Mouse (Mus musculus) retina, adult 2 months (tissue): ENCODE data around the gene Ctc1.

Experiments used
- DNase-seq: peaks from one replicate; pipeline ENCODE4 v3.0.0-alpha.2; 2012; ENCODE audit warnings: low read depth, low spot score

Gene Ctc1

DNA sequence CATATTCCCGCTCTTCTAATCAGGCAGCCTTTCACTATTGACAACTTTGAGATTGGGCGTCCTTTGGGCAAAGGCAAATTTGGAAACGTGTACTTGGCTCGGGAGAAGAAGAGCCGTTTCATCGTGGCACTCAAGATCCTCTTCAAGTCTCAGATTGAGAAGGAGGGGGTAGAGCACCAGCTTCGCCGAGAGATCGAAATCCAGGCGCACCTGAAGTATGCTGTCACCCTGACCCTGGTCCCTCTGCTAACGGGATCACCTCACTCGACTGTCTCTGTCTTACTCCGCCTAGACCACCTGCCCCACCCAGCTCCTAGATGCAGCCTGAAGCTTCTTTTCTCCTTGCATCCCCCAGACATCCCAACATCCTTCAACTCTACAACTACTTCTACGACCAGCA, 32.4 kb downstream of the Ctc1 start:
- DNase-seq: no peak

DNA sequence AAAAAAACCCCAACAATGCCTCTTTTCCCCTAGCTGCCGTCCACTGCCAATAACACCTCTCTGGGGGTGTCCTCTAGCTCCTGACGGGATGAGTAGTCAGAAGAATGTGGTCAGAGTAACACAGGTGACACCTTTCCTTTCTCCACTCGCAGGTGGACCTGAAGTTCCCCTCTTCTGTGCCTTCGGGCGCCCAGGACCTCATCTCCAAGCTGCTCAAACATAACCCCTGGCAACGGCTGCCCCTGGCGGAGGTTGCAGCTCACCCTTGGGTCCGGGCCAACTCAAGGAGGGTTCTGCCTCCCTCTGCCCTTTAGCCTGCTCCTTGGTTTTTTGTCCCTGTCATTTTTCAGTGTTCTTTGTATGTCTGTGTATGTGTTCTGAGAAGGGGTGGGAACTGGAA, 35.0 kb downstream of the Ctc1 start:
- DNase-seq: no peak

DNA sequence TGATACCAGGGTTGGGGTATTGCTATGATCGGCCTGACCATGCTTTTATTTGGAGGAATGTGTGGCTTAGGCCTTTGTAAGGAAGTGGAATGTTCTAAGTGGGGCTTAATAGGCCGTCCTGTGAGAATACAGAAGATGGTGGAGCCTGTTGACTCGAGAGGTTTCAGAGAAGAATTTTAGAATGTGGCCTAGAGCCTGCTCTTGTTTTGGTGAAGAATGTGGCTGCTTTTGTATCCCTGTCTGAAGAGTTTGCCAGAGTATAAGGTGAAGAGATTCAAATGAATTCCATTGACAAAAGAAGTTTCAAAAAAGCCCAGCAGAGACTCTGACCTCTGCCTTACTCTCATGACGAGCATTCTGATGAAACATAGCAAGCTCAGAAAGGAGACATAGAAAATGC, 36.1 kb downstream of the Ctc1 start:
- no peak for DNase-seq

DNA sequence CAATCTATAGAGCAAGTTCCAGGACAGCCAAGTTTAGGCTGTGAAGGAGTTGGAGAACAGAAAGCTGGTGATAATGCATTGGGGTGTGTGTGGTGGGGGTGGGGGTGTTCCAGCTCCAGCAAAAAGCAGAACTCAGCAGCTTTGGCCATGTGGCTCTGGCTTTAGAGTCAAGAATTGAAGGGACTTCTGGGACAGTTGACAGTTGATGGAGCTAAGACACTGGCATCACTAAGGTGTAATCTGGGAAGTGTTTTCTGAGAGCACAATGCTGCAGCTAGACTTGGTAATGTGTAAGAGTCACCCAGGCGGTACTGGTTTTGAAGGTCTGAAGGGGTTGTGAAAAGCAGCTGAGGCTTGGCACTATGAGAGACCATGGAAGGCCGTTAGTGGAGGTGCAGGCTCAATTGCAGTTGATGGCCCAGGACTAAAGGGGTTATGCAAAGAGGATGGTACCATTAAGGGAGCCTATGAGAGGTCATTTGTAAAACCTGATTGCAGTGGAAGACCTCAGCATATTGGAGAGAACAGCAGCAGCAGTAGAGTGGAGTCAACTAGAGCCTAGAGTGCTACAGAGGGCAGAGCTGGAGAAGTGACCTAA, 37.2 kb downstream of the Ctc1 start:
- DNase-seq: no peak

DNA sequence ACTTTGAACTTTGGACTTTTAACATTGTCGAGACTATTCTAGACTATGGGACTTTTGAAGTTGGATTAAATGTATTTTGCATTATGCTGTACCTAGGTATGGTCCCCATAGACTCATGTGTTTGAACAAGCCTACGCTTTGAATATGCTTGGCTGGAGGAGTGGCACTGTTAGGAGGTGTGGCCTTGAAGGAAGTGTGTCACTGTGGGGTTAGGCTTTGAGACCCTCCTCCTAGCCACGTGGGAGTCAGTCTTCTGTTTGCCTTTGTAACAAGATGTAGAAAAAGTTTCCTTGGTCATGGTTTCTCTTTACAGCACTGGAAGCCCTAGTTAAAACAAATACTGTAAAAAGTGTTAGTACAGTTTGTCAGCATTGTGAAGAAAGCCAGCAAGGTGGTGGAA, 38.1 kb downstream of the Ctc1 start:
- no peak for DNase-seq

DNA sequence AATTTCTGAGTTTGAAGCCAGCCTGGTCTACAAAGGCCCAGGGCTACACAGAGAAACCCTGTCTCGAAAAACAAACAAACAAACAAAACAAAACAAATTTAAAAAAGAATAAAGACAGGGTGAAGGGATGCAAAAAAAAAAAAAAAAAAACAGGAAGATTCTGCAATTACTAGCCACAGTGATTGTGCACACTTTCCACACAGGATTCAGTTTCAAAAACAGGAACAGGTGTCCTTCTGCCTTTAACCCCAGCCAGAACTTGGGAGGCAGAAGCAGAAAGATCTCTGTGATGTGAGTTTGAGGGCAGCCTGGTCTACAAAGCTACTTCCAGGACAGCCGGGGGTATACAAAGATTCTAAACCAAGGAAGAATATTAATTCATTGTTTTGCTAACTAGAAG, 42.6 kb downstream of the Ctc1 start:
- no peak for DNase-seq

DNA sequence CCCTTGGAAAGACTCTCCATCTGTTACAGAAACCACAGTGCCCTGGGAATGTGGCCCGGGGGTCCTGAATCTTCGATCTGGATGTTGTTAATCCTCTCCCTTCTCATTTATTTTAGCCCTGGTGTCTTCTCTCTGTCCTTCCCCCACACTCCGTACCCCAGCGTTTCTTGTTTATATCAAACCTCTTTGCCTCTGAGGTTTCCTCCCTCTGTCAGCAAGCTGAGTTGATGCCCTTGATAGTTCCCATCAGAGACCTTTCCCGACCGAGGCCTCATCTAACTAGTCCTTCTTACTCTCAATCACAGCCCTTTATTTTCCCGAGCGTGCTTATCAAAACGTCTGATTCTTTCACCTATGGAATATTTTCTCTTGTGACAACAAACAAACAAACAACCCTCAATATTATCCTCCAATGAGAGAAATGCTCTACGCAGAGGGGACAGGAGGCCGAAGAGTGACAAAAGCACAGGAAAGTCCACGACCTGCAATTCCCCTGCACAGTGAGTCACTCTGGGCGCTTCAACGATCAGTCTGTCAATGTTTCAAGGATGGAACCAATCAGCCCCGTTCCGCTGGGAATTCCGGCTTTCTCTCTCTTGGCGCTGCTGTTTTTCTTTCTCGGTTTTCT, 43.1 kb downstream of the Ctc1 start:
- DNase-seq: no peak

DNA sequence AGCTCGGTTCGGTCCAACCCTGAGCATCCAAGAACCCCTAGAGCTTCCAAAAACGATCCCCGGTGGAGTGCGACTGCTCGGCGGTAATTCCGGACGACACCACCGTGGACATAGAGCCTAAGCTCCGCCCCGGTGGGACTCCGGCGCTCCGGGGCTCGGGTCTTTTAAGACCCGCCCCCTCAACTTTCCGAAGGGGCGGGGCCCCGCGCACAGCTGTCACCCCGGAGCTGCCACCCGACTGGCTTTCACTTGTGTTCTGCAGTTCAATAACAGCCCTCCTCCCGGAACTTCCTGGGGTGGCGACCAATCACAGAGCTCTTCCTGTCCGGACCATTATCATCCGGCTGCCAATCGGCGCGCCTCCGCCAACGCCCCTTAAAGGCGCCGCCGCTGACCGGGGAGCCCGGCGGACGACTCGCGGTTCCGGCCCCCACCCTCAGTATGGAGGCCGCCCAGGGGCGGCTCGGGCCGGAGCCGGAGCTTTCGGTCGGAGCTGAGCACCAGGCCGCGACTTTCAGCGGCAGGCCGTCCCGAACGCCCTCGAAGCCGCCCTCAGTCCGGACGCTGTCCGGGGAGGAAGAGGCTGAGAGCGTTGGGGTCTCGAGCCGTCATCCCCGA, 43.8 kb downstream of the Ctc1 start, which contains the start of gene Borcs6:
Gene Borcs6, plus strand, starts transcription at position 361 of the 618 bp plus-strand sequence.
- peak; percentile 90 for DNase-seq

DNA sequence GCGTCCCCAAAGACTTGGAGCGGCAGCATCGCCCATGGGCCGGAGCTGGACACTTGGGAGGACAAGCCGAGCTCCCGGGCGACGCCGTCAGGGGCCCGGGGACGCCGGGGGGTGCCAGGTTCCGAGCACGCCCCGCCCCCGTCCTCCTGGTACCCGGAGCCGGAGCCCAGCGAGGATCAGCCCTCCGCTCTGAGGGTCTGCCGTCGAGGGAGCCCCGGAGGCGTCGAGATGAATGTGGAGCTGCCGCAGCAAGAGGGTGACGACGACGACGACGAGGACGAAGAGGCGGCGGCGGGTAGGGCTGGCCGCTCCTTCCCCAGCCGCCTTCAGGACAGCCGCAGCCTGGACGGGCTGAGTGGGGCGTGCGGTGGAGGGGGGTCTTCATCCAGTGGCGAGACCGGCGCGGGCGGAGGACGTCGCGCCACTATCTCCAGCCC, 44.3 kb downstream of the Ctc1 start:
- DNase-seq: no peak

DNA sequence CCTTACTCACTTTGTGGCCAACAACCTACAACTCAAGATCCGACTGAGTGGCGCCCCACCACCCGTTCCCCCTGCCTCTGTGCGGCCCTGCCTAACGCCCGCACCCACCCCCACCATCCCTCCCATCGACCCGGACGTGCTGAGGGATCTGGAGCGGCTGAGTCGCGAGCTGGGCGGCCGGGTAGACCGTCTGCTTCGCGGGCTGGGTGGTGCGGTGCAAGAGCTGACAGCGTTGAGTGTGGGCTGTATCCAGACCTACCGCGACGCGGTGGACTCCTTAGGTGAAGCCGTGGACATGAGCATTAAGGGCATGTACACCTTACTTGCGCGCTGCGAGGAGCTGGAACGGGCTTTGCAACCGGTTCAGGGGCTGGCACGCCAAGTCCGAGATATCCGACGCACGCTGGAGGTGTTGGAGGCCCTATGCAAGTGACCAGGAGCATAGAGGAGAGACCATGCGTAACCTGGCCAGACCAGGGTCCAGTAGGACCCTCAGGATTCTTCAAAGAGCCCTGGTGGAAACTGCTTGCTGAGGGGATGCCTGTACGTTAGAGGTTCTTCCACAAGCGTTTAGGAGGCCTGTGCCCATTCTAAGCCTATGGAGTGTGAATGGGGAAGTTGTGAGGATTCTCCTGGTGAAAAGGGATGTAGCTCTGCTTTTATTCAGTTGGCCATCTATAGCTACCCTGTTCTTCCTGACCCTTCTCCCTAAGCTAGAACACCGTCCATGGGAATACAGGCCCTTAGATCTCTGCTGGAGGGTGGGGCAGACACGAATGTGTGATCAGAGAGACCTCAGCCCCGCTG, 44.9 kb downstream of the Ctc1 start:
- DNase-seq: no peak

DNA sequence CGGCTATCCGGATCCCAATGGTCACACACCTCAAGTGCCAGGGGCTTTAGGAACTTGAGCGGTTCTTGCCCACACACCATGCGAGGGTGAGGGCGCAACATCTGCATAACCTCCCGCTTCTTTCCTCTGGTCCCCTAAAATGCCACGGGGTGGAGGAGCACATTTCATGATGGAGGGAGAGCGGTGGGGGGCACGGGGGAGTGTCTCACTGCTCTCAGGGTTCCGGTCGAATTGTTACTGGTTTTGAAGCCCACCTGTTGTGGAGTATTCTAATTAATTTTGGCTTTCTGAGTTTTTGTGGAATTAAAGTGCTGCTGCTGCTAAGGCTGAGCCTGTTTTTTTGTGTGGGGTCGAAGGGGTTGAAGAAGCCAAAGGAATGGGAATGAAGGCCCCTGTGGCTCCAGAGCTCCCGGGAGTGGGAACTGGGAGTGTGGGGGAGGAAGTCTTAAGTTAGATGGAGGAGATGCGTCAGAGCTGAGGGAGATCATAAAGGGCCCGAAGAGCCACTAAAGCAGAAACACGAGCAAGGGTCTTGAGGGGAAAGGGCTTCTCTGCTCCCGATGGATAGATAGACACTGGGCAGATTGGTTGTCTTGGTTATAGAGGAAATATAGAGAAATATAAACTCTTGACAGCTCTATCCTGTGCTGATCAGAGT, 45.7 kb downstream of the Ctc1 start:
- DNase-seq: no peak

DNA sequence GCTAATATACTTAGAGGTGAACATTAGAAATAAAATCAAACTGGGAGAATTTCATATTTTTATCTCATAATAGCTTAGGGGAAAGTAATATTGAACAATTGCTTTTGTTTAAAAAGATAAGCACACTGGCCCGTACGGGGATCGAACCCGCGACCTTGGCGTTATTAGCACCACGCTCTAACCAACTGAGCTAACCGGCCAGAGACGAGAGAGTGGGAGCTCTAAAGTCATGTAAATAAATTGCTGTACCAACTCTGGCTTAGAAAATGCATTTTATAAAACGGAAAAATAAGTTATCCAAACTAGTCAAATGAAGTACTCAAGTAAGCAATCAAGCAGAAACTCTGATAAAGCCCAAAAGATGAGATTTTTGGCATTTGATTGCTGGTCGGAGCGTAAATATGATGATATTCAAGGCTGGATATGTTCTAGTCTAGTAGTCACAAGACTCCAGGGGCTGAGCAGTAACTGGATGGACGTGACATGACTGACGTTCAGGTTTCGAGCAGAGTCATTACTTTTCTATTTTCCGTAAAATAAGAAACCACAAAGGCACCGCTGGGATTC, 46.6 kb downstream of the Ctc1 start:
- no peak for DNase-seq

DNA sequence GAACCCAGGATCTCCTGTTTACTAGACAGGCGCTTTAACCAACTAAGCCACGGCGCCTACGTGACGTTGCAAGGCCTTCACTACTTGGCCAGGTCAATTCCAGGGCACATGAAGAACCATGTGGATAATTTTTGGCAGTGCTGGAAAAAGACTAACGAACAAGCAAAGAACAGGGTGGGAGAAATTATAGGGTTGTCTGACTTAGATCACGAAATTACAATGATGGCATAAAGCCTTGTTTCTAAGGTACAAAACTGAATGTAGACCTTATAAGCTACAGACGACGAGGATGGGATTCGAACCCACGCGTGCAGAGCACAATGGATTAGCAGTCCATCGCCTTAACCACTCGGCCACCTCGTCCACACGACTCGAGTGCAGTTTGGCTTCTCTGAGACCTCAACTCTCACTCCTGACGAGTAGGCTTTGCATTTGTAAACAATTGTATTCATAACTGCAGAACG, 47.1 kb downstream of the Ctc1 start:
- DNase-seq: peak; percentile 78

DNA sequence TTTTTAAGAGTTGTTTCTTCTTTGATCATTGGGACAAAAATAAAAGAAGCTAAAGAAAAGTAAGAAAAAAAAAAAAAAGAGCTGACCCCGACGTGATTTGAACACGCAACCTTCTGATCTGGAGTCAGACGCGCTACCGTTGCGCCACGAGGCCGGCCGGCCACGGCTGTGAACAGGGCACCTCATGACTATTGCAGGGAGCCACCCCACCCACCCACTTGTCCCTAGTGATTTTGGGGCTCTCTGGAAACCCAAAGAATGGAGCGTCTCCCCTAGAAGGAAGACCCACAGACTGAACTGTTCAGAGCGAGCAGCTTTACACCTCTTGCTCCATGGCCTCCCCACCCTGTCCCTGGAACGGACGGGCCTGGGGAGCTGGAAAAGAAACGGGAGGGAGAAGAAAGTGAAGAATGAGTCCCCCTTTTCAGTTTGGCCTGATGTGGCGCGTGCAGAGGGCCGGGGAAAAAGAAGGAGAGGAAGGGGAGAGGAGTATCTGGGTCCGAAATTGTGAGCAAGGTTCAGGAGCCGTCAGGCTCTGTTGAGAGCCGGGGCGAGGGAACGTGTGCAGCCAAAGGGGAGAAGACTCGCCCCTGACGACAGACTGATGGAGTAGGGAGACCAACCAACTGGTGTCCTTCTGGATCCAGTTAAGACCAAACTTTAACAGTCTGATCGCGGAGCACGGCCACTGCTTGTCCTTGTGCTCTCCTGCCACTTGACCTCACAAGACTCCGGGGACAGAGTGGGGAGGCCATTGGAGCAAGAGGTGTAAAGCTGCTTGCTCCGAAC, 47.9 kb downstream of the Ctc1 start:
- no peak for DNase-seq

DNA sequence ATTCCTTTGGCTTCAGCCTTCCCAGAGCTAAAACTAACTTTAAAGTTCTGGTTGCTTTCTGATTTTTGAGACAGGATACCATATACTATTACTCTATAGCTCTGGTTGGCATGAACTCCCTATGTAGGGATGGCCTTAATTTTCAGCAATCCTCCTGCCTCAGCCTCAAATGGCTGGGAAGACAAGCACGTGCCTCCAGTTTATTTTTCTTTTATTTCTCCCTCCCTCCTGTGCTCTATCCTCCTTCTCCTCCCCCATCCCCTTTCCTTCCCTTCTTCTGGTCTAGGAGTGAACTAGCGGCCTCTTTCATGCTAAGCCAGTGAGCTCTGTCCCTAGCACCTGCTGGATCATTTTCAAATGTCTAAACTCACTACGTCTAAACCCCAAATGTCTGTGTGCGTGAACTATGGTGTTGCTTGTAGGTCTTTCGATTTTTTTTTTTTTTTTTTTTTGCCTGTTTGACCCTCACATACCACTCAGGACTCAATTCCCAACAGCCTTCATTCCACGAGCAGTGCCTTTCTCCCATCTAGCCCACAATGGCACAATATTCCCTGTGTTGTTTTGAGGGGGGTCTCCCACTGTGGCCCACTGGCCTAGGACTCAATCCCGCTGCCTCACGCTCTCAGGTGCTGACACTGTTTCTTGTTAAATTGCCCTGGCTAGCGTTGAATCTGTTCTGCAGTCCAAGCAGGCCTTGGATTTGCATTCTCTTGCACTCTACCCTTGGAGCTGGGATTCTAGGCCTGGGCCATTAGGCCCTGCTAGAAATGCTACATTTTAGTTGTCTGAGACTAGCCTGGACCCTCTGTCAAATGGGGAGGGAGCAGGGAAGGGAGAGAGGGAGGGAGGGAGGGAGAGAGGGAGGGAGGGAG, 48.8 kb downstream of the Ctc1 start:
- DNase-seq: no peak

DNA sequence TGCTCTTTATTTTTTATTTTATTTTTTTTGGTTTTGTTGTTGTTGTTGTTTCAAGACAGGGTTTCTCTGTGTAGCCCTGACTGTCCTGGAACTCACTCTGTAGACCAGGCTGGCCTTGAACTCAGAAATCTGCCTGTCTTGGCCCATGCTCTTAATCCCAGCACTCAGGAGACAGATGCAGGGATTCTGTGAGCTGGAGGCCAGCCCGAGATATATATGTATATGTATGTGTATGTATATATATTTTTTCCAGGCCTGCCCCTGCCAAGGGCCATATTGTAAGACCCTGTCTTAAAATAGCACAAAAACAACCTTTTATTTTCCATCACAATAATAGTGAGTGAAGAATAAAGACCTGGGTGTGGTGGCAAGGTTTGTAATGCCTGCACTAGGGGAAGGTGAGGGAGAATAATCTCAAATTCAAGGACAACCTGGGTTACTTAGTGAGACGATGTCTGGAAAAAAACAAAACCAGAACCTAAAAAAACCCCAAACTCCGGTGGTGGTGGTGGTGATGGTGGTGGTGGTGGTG, 49.7 kb downstream of the Ctc1 start:
- DNase-seq: no peak

DNA sequence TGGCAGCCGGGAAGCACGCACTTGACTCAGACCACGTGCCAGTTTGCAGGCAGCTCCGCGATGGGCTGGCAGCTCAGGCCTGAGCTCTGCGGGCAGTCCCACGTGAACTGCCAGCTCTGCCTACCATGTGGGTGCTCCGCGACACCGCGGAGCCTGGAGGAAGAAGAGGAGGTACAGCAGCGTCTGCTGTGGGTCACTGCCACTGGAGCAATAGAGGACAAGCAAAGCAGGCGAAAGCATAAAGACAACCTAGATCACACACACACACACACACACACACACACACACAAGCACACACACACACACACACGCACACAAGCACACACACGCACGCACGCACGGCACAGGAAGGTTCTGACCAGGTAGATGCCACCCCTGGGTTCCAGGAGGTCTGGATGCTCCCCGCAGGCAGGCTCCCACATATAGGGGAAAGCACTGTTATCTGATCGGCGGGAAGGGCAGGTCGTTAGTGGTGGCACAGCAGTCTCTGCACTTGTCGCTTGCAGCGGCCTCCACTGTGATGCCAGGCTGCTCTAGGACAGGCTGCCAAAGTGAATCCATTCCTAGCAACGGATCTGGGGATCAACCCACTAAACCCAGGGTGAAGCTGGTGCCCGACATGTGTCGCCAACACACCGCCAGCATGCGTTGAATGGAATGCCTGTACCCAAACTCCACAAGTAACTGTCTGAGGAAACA, 50.6 kb downstream of the Ctc1 start:
- no peak for DNase-seq

DNA sequence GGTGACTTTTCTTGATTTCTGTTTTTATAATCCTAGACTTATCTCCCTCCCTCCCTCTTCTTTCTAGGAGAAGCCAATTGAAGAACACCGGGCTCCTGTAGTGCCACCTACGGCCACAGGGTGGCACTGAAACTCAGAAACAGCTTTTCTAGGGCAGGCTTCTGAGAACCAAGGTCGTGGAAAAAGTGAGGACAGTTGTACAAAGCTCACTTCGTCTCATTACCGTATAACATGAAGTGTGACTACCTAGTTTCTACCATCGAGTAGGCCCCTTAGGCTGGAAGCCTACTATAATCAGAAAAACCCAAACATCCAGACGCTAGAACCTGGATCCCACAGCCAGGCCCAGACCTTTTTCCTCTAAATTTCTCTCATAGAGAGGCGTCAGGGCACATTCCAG, 51.2 kb downstream of the Ctc1 start:
- peak; percentile 77 for DNase-seq

DNA sequence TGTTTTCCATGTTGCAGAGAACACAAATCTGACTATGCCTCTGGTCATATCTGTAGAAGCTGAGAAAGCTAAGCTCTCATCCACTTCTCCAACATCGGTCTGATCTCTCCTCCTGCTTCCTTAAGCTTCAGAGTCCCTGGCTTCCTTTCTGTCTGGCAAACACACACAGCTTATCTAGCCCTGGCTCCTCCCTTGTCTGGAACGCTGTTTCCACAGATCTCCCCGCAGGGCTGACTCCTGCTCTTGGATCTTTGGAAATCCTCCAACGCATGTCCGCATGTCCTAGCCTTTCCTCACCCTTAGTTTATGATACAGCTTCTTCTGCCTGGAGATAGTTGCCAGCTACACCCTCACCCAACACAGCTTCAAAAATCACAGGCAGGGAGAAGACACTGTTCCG, 51.9 kb downstream of the Ctc1 start:
- DNase-seq: no peak
